Mouse (Mus musculus): ENCODE data around the gene Trim34b.
"Not testable (repeated sequence)": the region's sequence is repeated elsewhere in the genome, so short reads cannot be mapped to it uniquely, and the experiment has no call there.

Gene Trim34b

GRCm38 (mm10) chr7:104329171-104329570, at the start of gene Trim34b:
Gene Trim34b (plus strand): TSS chr7:104329471.
- DNase-seq: not testable (repeated sequence)

GRCm38 (mm10) chr7:104287576-104288443, 41.5 kb upstream of the Trim34b start, which contains the start of gene Trim5:
Gene Trim5 (minus strand): TSS chr7:104288094.
- DNase-seq: peak in 1 of 2 experiments; percentile 1

- no peak for DNase-seq
Observed at GRCm38 (mm10) chr7:104290641-104291040, 38.6 kb upstream of the Trim34b start.

GRCm38 (mm10) chr7:104291638-104292400, 37.5 kb upstream of the Trim34b start:
- DNase-seq: no peak

- no peak for DNase-seq
Observed at GRCm38 (mm10) chr7:104314796-104315353, 14.4 kb upstream of the Trim34b start.

GRCm38 (mm10) chr7:104315369-104316080, 13.7 kb upstream of the Trim34b start, which contains the start of gene Trim12a:
Gene Trim12a (minus strand): TSS chr7:104315466.
- DNase-seq: not testable (repeated sequence)

- peak in 1 of 2 experiments; percentile 1 for DNase-seq
Observed at GRCm38 (mm10) chr7:104322028-104322427, 7.2 kb upstream of the Trim34b start.

- DNase-seq: not testable (repeated sequence)
Observed at GRCm38 (mm10) chr7:104335547-104335946, 6.3 kb downstream of the Trim34b start.

GRCm38 (mm10) chr7:104340744-104341143, 11.5 kb downstream of the Trim34b start:
- DNase-seq: not testable (repeated sequence)

- not testable (repeated sequence) for DNase-seq
Observed at GRCm38 (mm10) chr7:104348043-104348442, 18.8 kb downstream of the Trim34b start.

- peak; percentile 3 to 10 for DNase-seq
Observed at GRCm38 (mm10) chr7:104352717-104353599, 23.7 kb downstream of the Trim34b start, which contains the start of gene Trim12c. Gene Trim12c (minus strand): TSS chr7:104353362.

- DNase-seq: no peak
Observed at GRCm38 (mm10) chr7:104353600-104353967, 24.3 kb downstream of the Trim34b start.

GRCm38 (mm10) chr7:104366339-104366738, 37.1 kb downstream of the Trim34b start:
- no peak for DNase-seq

- DNase-seq: no peak
Observed at GRCm38 (mm10) chr7:104369736-104370414, 40.6 kb downstream of the Trim34b start, which contains the start of gene Trim30b. Gene Trim30b (minus strand): TSS chr7:104369884.

Measured in cerebellum, postnatal 10 days (tissue).